Mouse (Mus musculus) cerebellum, adult 9-10 months (tissue): ENCODE data around the gene Bcor.
A peak's percentile ranks its signal among the peaks of the same experiment; 100 is the strongest.

Source experiments
- DNase-seq: peaks from one replicate; pipeline ENCODE4 v3.0.0; 2022

Gene Bcor

GRCm38 (mm10) chrX:12150425-12150824, 9.7 kb downstream of the Bcor start:
- no peak for DNase-seq

- DNase-seq, result no peak
Observed at GRCm38 (mm10) chrX:12146263-12146662, 13.9 kb downstream of the Bcor start.

GRCm38 (mm10) chrX:12142832-12143231, 17.3 kb downstream of the Bcor start:
- DNase-seq, result no peak

- DNase-seq, result no peak
Observed at GRCm38 (mm10) chrX:12140086-12140740, 19.9 kb downstream of the Bcor start.

GRCm38 (mm10) chrX:12138266-12138665, 21.9 kb downstream of the Bcor start:
- no peak for DNase-seq

- DNase-seq, result no peak
Observed at GRCm38 (mm10) chrX:12137121-12137521, 23.0 kb downstream of the Bcor start.

GRCm38 (mm10) chrX:12136261-12137101, 23.7 kb downstream of the Bcor start:
- no peak for DNase-seq

- DNase-seq, result peak; percentile 43
Observed at GRCm38 (mm10) chrX:12135121-12136111, 24.7 kb downstream of the Bcor start.

- peak; percentile 50 for DNase-seq
Observed at GRCm38 (mm10) chrX:12134541-12134940, 25.6 kb downstream of the Bcor start.

GRCm38 (mm10) chrX:12133836-12134431, 26.2 kb downstream of the Bcor start:
- DNase-seq, result no peak

- no peak for DNase-seq
Observed at GRCm38 (mm10) chrX:12133178-12133835, 26.8 kb downstream of the Bcor start.

GRCm38 (mm10) chrX:12132541-12133177, 27.5 kb downstream of the Bcor start:
- no peak for DNase-seq

GRCm38 (mm10) chrX:12129828-12130809, 30.0 kb downstream of the Bcor start:
- no peak for DNase-seq

- DNase-seq, result no peak
Observed at GRCm38 (mm10) chrX:12129230-12129629, 30.9 kb downstream of the Bcor start.

- DNase-seq, result no peak
Observed at GRCm38 (mm10) chrX:12128165-12129083, 31.7 kb downstream of the Bcor start.

GRCm38 (mm10) chrX:12127799-12128164, 32.4 kb downstream of the Bcor start:
- no peak for DNase-seq

GRCm38 (mm10) chrX:12127106-12127670, 33.0 kb downstream of the Bcor start:
- no peak for DNase-seq

GRCm38 (mm10) chrX:12126408-12127105, 33.6 kb downstream of the Bcor start:
- no peak for DNase-seq
